Mouse (Mus musculus) B cell, adult 2 months (primary cell): ENCODE results near the gene Otub2.
A peak's percentile ranks its signal among the peaks of the same experiment; 100 is the strongest.
"Not testable (repeated sequence)": the region's sequence is repeated elsewhere in the genome, so short reads cannot be mapped to it uniquely, and the experiment has no call there.

ENCODE experiments used
- DNase-seq, 2 experiments: peaks; one replicate each; pipeline ENCODE4 v3.0.0; 2022

Otub2 gene

DNA sequence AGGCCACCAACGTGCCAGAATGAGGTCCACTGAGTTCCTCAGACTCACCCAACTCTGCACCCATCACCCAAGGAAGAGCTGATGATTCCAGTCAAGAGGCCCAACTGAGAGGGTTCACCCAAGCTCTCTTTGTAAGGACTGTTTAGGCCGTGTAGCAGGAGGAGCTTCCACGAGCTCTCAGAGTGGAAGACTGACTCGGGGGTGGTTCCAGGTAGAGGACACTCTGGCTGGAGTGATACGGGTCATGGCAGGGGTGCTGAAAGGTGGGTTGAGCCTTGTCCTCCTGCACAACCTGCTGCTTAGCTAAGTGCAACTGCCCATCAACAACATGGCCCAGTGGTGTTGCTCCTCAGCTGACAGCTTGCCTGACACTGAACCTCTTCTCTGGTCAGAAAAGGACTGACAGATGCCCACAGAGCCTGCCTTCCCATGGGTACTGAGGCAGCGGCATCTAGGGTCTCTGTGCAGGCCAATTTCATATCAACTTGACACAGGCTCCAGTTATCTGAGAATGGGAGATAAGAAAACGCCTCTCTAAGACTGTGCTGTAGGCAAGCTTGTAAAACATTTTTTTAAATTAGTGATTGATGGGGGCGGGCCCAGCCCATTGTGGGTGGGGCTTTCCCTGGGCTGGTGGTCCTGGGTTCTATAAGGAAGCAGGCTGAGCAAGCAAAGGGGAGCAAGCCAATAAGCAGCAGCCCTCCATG is 14.8 kb upstream of the Otub2 start:
- no peak for DNase-seq

- no peak for DNase-seq
Observed at GRCm38 (mm10) chr12:103376124-103376523, 12.4 kb upstream of the Otub2 start.

- no peak for DNase-seq
Observed at GRCm38 (mm10) chr12:103376774-103377173, 11.7 kb upstream of the Otub2 start.

DNA sequence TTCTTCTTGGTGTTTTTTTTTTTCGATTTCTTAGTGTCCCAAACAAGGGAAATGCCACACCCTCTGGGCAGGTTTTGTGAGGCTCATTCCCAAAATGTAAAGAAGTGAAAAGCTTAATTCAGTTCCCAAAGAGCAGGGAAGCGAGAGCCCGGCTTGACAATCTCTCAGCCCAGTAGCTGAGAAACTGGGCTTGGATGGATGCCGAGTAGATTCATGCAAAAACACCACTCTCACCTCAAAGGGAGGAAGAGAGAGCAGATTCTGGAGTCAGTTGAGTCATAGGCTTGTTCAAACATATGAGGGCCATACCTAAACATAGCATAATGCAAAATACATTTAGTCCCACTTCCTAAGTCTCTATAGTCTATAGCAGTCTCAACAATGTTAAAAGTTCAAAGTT is 8.3 kb upstream of the Otub2 start:
- DNase-seq: no peak

DNA sequence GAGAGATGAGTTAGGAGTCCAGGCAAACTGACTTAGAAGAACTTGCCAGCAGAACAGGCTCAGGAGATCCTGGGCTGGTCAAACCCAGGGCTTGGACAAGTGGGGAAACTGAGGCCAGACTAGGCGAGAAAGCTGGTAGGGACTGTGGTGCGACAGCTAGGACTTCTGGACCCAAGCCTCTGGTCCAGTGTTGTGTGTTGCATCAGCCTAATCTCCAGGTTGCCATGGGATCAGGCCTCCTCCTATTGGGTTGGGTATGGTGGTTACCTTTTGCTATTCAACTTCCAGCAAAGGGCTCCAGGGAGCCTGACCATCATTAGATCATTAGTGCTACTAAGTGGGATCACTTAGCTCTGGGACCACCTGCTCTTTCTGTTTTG is 856 bp downstream of the Otub2 start:
- DNase-seq: no peak

GRCm38 (mm10) chr12:103389982-103390381 is 1.5 kb downstream of the Otub2 start:
- no peak for DNase-seq

DNA sequence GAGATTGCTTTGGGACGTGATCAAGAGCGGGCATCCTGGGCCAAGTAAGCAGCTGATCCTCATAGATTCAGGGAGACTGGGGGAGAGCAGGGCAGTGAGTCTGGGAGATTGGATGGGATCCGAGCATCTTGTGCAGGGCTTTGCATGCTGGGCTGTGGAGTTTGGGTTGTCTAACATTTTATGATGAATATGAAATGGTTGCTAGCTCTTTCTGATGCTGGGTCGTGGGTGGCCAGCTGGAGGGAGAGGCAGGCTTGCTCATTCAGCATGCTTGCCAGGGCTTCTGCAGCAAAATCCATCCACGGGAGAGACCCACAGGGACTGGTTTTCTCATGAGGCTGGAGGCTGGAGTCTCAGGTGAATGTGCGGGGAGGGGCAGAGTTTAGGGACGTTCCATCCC is 2.6 kb downstream of the Otub2 start:
- no peak for DNase-seq

GRCm38 (mm10) chr12:103393528-103393927 is 5.0 kb downstream of the Otub2 start:
- DNase-seq: no peak

DNA sequence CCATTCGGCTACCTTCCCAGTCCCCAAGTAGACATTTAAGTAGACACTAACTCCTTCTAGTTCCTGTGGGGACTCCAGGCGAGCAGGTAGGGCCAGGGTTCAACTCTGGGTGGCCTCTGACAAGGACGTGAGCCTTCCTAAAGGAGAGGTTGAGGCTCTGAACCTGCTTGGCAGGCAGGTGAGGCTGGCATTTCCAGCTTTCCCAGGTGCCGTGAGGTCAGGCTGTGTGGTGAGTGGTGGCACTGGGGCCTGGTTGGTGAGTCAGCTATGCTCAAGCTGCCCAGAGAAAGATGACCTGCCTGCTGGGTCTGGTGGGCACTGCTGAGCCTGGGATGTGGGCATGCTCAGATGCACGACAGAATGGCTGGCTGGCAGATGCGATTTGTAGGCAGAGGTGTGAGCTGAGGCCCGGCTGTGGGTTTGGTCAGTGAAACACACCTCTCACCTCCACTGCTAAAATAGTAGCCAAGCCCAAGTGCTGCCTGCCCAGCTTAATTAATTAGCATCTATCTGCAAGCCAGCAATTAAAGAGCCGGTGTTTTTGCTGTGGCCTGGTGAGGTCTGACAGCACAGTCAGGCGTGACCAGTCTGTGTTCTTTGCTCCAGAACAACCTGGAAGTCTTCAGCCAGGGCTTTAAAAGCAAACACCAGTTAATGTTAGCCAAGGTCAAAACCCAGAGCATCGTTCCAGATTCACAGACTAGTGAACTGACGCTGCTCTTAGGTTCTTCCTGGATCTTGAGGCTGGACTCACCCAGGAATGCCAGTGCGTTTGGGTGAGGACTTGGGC is 7.2 kb downstream of the Otub2 start:
- no peak for DNase-seq

DNA sequence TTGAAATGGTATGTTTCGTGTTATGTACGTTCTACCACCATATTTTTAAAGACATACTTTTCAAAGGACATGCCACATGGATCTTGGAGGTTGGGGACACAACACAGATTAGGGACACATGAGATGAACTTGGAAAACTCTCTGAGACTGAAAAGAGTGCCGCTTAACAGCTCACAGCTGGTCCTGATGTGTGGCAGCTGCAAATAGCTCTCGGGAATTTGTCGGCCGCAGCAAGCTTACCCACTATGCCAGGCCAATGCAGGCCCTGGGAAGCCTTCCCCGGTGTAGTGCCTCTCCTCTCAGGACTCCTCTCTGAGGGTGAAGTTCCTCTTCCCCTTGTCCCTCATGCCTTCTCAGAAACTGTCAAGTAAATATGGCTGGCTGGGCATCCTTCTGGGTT is 8.3 kb downstream of the Otub2 start:
- peak; percentile 18 to 21 for DNase-seq

GRCm38 (mm10) chr12:103404131-103404530 is 15.6 kb downstream of the Otub2 start:
- DNase-seq: no peak

GRCm38 (mm10) chr12:103407720-103408119 is 19.2 kb downstream of the Otub2 start, which contains the start of gene 9330161L09Rik:
Gene 9330161L09Rik (minus strand): TSS chr12:103407820.
- DNase-seq: no peak

GRCm38 (mm10) chr12:103408144-103408543 is 19.7 kb downstream of the Otub2 start:
- no peak for DNase-seq

DNA sequence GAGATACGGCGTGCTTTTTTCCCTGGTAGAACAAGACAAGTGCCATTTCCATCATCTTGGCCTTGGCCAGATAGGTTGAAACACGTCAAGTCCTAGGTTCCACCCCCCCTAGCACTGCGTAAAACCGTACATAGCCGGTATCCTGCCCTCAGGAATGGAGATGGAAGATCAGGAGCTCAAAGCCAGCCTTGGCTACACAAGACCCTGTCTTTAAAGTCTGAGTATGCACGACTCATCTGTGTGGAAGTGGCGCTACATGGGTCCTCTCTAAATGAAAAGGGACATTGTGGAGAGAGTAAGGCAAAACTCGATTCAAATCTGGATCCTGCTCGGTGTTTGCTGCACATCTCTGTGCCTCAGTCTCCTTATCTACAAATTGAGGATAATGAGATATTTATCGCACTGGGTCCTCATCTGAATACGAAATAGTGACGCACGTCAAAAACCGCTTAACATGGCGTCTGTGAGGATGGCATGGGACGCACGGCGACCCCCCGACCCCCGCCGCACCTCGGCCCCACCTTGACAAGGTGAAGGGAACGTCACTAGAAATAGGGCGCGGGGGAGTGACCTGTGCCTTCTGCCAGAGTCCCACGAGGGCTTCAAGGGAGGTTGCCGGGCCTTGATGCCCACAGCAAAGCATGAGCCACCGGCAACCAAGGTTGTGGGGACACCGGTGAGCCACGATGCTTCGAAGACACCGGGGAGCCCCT is 36.7 kb downstream of the Otub2 start:
- no peak for DNase-seq

GRCm38 (mm10) chr12:103425729-103426470 is 37.4 kb downstream of the Otub2 start, which contains the start of gene Ddx24:
Gene Ddx24 (minus strand): TSS chr12:103425830.
- peak; percentile 99 for DNase-seq

DNA sequence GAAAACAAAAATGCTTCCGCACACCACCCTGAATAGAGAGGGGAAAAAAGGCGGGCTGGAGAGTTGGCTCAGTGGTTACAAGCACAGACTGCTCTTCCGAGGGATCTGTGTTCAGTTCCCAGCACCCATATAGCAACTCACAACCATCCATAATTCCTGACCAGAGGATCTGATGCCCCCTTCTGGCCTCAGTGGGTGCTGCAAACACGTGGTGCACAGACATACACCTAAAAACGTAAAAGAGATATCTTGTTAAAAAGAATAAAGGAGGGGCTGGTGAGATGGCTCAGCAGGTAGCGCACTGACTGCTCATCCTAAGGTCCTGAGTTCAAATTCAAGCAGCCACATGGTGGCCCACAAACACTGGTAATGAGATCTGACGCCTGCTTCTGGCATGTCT is 38.2 kb downstream of the Otub2 start:
- no peak for DNase-seq

GRCm38 (mm10) chr12:103433430-103433829 is 44.9 kb downstream of the Otub2 start:
- DNase-seq: no peak

DNA sequence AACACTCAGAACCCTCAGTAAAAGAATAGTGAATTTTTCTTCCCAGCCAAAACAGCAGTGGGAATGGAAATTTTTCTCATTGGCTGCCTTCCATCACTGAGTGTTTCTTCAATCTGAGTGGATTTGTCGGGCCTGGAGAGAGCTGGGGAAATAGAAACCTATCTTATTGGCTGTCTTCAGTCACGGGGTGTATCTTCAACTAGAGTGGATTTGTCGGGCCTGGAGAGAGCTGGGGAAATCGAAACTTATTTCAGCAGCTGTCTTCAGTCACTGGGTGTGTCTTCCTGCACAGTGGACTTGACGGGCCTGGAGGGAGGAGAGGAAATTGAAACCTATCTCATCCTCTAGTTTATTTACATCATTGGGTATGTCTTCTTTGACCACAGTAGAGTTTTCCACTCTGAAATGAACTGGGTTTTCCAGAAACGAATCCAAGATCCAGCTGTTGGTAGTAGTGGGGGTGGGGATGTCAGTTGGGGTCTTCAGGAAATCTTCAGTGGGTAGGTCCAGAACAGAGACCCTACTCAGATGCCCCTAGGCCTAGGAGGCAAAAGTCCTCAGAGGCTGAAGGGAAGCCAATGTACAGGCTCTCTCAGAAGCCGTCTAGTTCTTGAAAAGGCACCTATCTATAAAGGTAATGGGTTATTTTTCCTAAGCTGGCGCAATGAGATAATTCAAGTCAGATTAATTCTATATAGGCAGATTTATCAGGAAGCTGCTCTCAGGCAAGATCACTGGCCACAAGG is 45.7 kb downstream of the Otub2 start, which contains the start of gene Ifi27:
TSS of gene Ifi27 (plus strand) at position 226 of the 746 bp plus-strand sequence.
- DNase-seq: peak; percentile 61 to 63

DNA sequence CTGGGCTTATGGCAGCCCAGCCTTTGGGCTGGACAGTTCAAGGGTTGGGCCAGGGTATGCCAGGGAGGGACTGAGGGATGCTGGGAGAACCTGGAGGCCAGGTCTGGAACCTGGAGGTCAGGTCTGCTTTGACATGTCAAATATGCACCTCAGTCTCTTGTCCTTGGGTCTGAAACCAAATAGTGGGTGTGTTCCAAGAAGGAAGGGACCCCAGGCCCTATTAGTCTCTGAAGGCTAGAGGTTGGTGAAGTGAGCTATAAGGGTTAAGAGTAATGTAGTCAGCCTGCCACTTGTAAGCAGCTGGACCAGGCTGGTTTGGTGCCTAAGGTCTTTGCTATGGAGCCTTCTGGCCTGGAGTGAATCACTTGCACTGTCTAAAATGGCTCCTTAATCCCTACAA is 46.4 kb downstream of the Otub2 start:
- no peak for DNase-seq

DNA sequence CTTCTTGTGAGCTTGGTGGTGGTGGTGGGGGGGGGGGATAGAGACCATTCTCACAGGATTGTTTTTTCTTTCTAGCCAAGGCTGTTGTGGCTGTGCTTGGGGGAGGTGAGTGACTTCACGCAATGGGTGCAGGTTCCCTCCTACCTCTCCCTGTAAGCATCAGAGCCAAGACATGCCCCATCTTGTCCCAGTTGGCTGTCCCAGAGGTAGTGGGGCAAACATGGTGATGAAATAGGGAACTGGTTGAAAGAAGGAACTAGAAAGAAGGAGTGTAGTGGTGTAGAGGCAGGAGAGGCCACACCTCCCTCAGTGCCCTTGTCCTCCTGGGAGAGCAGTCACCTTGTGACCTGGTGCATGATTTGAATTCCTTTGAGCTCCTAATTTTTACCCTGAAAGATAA is 49.1 kb downstream of the Otub2 start:
- DNase-seq: no peak

DNA sequence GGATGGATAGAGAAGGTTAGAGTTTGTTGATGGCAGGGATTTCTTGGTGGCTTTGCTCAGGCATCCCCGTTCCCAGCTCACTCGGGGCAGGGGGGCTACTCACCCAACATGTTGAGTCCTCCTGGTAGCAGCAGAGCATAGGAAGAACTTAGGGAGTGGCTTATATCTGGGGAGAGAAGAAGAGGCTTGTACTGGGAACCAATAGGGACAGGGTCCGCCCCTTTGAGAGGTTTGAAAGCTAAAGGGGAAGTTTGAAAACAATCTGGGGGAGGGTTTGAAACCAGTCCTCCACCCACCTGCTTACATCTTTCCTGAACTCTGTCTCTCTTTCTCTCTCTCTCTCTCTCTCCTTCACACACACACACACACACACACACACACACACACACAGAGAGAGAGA is 55.0 kb downstream of the Otub2 start, which contains the start of gene Ifi27l2a:
TSS of gene Ifi27l2a (minus strand) at position 157 of the 400 bp plus-strand sequence.
- DNase-seq: peak; percentile 47

DNA sequence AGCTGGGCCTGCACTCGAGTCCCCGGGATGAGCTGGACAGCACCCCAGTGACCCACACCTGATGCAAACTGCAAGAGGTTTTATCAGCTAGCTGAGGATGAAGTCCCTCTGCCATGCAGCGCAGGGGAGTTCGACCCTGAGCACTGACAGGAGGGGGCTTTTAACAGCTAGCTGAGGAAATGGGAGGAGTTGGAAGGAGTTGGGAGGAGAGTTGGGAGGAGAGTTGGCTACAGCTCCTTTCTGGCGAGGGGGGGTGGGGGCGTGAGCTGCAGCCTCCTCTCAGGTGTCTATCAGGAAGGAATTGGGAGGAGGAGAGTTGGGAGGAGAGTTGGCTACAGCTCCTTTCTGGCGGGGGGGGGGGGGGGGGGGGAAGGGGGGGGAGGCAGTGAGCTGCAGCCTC is 55.8 kb downstream of the Otub2 start:
- not testable (repeated sequence) for DNase-seq
